Mouse (Mus musculus) adrenal gland, adult (tissue): ENCODE results near the gene Smarcb1.

Experiments
- DNase-seq, 2 experiments: peaks; one replicate each; pipeline ENCODE4 v3.0.0; 2022 to 2023; ENCODE audit warnings: low spot score in 1 of 2; ENCODE audit not compliant: inconsistent age in 2 of 2

The Smarcb1 gene

GRCm38 (mm10) chr10:75921026-75921725, at the start of gene Smarcb1:
TSS of gene Smarcb1 (minus strand) at chr10:75921617.
- DNase-seq: peak; percentile 96 to 98

- DNase-seq: peak in 1 of 2 experiments; percentile 27
Observed at GRCm38 (mm10) chr10:75954381-75954811, 33.0 kb upstream of the Smarcb1 start, which contains the start of gene Gm5134. TSS of gene Gm5134 (plus strand) at chr10:75954514.

- DNase-seq: peak in 1 of 2 experiments; percentile 90
Observed at GRCm38 (mm10) chr10:75951424-75952050, 30.1 kb upstream of the Smarcb1 start.

GRCm38 (mm10) chr10:75950791-75951210, 29.4 kb upstream of the Smarcb1 start:
- peak; percentile 51 to 69 for DNase-seq

DNA sequence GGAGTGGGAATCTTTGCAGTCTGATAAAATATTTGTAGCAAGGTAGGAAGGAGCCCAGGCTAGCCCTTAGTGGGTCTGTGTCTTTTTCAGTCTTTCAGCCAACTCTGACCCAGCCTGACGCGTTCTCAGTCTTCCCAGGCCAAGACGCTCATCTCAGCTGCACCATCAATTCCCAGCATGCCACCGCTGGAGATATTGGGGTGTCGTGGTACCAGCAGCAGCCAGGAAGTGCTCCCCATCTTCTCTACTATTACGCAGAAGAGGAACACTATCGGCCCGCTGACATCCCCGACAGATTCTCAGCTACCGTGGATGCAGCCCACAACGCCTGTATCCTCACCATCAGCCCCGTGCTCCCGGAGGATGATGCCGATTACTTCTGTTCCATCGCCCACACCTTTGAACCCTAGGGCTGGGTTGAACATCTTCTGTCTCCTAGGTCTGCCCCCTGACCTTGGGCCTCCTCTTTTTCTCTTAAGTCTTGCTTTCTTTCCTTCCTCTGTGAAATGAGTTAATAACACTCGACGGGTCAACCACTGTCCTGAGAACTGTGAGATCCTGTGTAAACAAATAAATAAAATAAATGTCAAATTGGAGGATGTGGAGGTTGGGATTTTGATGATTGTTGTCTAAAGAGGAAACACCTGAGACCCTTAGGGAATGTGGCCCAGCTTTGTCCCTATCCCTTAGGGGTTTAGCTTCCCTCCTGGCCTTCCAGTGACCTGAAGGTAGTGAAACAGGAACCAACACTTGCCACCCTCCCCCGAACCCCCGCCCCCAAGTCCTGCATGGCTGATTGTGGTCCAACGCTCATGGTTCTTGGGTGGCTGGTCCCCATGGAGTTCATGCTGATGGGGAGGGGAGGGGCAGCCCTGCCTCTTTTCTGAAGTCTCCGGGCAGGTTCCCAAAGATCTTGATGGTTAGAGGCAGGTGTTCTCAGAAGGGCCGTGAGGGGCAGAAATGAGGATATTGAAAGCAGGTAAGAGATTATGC, 27.9 kb upstream of the Smarcb1 start:
- peak; percentile 21 to 56 for DNase-seq

- DNase-seq: peak in 1 of 2 experiments; percentile 18
Observed at GRCm38 (mm10) chr10:75948079-75948478, 26.7 kb upstream of the Smarcb1 start.

DNA sequence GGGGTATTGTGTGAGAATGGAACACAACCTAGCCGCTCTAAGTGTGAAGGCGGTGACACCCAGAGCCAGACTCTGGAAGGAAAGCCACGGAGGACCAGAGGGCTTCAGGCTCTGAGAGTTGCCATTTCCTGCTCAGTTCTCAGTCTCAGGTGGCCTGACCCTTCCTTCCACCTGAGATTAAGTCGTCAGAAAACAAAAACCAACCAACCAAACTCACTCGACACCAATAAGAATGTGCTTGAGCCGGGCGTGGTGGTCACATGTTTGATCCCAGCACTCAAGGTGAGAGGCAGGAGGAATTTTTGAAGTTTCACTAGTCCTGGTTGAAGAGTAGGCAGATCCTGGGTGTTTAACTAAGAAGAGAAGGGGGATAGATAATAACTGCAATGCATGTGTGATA, 24.5 kb upstream of the Smarcb1 start:
- peak in 1 of 2 experiments; percentile 16 for DNase-seq

- DNase-seq: peak; percentile 15 to 47
Observed at GRCm38 (mm10) chr10:75945213-75945612, 23.8 kb upstream of the Smarcb1 start.

DNA sequence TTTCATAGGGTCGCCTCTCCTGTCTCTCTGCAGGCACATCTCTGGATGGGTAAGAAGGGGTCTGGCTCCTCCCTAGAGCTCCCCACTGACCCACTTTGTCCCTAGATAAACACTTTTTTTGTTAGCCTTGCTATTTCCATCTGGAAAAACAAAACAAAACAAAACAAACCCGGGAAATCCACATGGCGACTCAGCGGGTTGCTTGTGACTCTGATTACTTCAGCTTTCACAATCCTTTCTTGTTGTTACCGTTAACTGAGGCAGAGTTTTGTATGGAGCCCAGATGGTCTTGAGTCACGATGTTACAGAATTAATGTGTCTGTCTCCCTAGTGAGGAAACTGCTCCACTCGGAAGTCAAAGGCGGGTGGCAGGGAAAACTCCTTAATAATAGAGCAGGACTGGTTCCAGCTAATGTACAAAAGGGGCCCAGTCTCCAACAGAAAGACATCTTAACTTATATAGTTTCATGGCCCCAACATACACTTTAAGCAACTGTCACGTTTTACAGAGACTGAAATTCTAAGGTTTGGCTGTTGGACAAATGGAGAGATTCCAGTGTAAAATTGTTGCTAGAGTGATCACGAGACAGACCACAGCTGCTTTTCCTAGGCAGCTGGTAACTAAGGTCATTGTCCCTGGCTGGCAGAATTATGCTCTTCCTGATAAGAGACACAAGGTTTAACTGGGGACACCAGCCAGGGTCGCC, 22.8 kb upstream of the Smarcb1 start:
- DNase-seq: peak; percentile 49 to 86

- DNase-seq: peak in 1 of 2 experiments; percentile 42
Observed at GRCm38 (mm10) chr10:75942736-75943477, 21.5 kb upstream of the Smarcb1 start, which contains the start of gene Vpreb3. TSS of gene Vpreb3 (plus strand) at chr10:75943057.

GRCm38 (mm10) chr10:75941042-75941824, 19.8 kb upstream of the Smarcb1 start:
- peak; percentile 11 to 66 for DNase-seq

GRCm38 (mm10) chr10:75940520-75940919, 19.1 kb upstream of the Smarcb1 start, which contains the start of gene Gm867:
TSS of gene Gm867 (minus strand) at chr10:75940672.
- DNase-seq: peak in 1 of 2 experiments; percentile 21

- peak; percentile 52 to 67 for DNase-seq
Observed at GRCm38 (mm10) chr10:75939481-75940234, 18.2 kb upstream of the Smarcb1 start.

DNA sequence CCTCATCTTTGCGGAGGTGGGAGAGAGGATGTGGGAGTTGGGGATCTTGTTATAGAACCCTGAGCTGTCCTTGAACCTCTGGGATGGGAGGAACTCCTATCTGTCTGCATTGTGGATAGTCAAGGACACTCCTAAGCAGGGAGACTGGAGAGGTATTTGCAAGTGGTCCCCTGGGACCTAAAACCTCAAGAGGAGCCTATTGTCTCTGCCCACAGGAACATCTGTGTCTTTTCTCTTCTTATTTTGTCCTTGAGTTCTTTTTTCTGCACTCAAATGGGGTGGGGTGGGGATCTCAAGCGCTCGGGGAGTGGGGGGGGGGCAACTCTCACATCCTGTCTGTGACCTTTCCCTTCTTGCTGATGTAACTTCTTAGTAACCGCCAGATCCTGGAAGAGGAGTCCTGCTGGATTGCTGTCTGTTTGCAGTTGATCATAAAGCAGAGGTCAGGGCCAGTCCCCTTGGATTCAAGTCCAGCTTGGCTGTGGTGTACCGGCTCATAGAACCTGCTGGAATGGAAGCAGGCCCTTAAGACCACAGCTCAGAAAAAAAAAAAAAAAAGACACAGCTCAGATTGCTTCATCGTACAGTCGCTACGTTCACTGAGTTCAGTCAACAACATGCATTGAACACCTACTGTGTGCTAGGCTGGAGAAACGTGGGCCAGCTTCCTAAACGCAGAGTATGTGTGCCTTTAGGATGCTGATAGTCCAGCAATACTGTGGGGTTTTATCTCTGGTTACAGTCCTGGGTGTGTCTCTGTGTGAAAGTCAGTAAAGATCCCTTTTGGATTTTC, 16.6 kb upstream of the Smarcb1 start:
- peak; percentile 80 to 85 for DNase-seq

- DNase-seq: peak; percentile 50 to 84
Observed at GRCm38 (mm10) chr10:75936909-75937667, 15.7 kb upstream of the Smarcb1 start.
